Mouse (Mus musculus): Measurements from ENCODE around the gene Prkce. TPM values are rescaled to one million over a fixed set of nuclear protein-coding genes. Genes with fewer than 3 reads are reported as not detected.

The Prkce gene
- polyA plus RNA-seq, 1 experiment = 4.8 TPM

DNA sequence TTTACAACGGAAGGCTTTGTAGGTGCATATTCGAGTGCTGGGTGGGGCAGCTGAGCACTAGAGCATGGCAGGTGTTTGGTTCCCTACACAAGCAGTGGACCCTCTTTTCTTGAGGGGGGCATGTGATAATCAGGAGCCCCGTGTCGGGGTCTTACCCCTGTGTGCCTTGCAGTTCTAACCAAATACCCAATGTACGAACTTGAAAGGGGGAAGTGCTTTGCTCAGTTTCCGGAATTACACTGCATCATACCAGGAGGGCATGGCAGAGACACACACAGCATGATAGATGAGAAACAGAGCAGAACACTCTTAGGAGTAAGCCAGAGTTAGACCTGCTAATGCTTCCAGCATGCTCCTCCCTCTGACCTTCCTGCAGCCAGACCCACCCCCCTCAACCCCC lies 208.8 kb downstream of the Prkce start:
- Histone ChIP-seq H3K4me3 (replicated peaks; ENCODE audit: control insufficient read depth, low read depth, low read length) (no peak overlapping the region), H3K27ac (ENCODE audit: control insufficient read depth, insufficient read depth, low read depth, low read length, poor library complexity) (peak overlapping the region; percentile 63), H3K4me1 (ENCODE audit: control insufficient read depth, insufficient read depth, low read length) (peaks cover 7% of the 10 kb centered on the region)
- TF ChIP-seq CTCF (IDR thresholded peaks at IDR 0.05; ENCODE audit: control insufficient read depth, insufficient read depth, low read length) (no peak), POLR2A (IDR thresholded peaks at IDR 0.05; ENCODE audit: borderline replicate concordance, control insufficient read depth, low read depth, low read length) (no peak)
- 30% methylated on average over 6 of the region's 6 CpGs for WGBS

DNA sequence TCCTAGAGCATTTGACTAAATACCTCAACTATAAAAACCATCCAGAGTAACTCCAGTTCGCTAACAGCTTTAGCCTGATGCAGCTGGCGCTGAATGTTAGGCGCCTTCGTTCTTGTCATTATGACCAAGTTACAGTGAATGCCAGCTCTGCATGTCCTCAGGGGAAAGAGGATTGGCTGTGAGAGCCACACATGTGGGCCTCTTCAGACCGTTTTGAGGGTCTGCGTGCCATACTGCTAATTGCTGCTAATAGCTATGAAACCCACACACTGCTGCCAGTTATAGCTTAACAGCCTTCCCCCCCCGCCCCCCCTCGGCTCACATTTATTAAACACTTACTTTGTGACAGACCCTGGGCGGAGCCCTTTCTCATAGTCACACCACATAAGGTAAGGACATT lies 210.3 kb downstream of the Prkce start:
- WGBS = 89% methylated on average over 9 of the region's 9 CpGs
- H3K4me3 ChIP-seq (replicated peaks; ENCODE audit: control insufficient read depth, low read depth, low read length) = no peak overlapping the region
- no peak for TF ChIP-seq POLR2A (IDR thresholded peaks at IDR 0.05; ENCODE audit: borderline replicate concordance, control insufficient read depth, low read depth, low read length)
- TF ChIP-seq CTCF (IDR thresholded peaks at IDR 0.05; ENCODE audit: control insufficient read depth, insufficient read depth, low read length) = no peak
- H3K4me1 ChIP-seq (ENCODE audit: control insufficient read depth, insufficient read depth, low read length) = peaks cover 7% of the 10 kb centered on the region
- H3K27ac ChIP-seq (ENCODE audit: control insufficient read depth, insufficient read depth, low read depth, low read length, poor library complexity) = no peak overlapping the region; the same call in 1 of the 2 replicates

DNA sequence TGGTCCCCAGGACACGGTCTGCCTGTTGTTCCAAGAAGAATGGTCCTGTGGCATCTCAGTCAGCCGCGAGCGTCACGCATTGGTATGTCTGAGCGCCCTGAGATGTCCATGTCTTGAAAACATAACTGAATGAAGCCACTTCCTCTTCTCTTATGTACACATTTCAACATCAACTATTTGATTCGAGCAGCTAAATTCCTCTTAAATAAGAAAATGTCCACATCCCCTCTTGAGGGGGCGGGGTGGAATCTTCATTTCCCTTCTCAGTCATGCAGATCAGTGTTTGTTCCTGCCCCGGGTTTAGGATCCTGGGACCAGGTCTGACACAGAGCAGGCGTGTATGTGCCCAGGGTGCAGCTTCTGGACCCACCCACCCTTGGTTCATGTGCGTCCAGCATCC lies 211.0 kb downstream of the Prkce start:
- Histone ChIP-seq H3K4me1 (ENCODE audit: control insufficient read depth, insufficient read depth, low read length) (peaks cover 7% of the 10 kb centered on the region), H3K4me3 (replicated peaks; ENCODE audit: control insufficient read depth, low read depth, low read length) (no peak overlapping the region), H3K27ac (ENCODE audit: control insufficient read depth, insufficient read depth, low read depth, low read length, poor library complexity) (peak overlapping the region; percentile 86)
- WGBS = 21% methylated on average over 11 of the region's 11 CpGs
- no peak for TF ChIP-seq POLR2A (IDR thresholded peaks at IDR 0.05; ENCODE audit: borderline replicate concordance, control insufficient read depth, low read depth, low read length)
- no peak for TF ChIP-seq CTCF (IDR thresholded peaks at IDR 0.05; ENCODE audit: control insufficient read depth, insufficient read depth, low read length)

DNA sequence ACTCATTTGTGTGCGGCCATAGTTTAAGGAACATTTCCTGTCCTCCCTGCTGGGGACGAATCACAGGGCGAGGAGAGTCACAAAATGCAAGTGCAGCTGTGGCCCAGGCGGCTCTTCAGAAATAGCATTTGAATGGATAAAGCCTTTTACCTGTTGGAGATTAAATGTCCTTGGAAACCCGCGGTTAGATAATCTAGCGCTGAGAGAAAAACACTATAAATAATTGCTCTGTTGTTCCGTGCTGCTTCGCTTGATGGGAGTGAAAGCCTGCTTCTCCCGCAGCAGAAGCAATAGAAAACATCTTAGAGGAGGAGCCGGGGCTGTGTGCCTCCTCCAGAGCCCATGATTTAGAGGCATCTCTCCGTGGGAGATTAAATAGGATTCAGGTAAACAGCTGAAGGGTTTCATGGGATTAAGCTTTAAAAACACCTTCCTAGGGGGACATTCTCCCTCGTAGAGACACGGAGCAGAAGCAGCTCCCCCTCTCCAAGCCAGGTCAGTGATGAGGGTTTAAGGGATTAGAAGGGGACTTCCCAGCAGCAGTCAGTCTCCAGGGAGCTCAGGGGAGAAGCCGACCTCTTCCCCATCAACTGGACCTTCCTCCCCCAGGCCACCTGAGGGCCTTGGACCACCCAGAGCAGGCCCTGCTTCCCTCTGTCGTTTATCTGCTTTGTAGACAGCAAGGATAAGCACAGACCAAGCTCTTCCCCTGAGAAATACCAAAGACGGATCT lies 212.0 kb downstream of the Prkce start:
- H3K4me1 ChIP-seq (ENCODE audit: control insufficient read depth, insufficient read depth, low read length) = peaks cover 7% of the 10 kb centered on the region
- 76% methylated on average over 17 of the region's 17 CpGs for WGBS
- no peak for TF ChIP-seq CTCF (IDR thresholded peaks at IDR 0.05; ENCODE audit: control insufficient read depth, insufficient read depth, low read length)
- no peak overlapping the region for H3K4me3 ChIP-seq (replicated peaks; ENCODE audit: control insufficient read depth, low read depth, low read length)
- H3K27ac ChIP-seq (ENCODE audit: control insufficient read depth, insufficient read depth, low read depth, low read length, poor library complexity) = no peak overlapping the region

DNA sequence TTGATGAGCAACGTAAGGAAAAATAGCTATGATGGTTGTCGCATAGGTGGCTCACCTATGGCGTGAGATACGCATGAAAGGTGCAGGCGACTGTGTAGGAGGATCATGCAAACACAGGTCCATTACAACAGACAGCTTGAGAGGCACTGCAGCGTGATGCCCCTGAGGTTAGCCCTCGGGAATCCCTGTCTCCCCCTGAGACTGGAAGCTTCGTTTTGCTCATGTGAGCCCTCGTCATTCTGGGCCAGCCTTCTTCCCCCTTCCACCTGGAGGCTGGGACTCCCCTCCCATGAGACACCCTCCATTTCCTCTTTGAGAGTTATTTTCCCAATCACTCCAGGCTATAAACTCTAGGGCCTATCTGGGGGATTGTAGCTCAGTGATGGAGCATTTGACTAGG lies 213.9 kb downstream of the Prkce start:
- TF ChIP-seq POLR2A (IDR thresholded peaks at IDR 0.05; ENCODE audit: borderline replicate concordance, control insufficient read depth, low read depth, low read length) (no peak), CTCF (IDR thresholded peaks at IDR 0.05; ENCODE audit: control insufficient read depth, insufficient read depth, low read length) (no peak)
- H3K4me1 ChIP-seq (ENCODE audit: control insufficient read depth, insufficient read depth, low read length) = peaks cover 7% of the 10 kb centered on the region
- WGBS = 73% methylated on average over 9 of the region's 9 CpGs

DNA sequence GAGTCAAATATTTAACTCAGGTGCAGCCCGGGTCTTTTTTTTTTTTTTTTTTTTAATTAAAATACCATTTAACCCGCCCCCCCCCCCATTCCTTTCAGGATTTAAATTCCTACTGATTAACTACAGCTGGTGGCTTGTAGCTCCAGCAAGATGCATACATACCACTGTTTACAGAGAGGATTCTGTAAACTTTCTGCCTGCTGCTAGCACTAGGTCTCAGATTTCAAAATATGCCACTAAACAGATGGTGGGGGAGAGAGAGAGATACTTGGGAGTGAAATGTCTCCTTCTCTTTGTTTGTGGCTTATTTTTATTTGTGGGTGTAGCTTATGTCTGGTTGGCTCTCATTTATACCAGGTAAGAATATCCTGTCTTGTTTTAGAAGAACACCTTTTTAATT lies 215.3 kb downstream of the Prkce start:
- peaks cover 4% of the 10 kb centered on the region for H3K4me1 ChIP-seq (ENCODE audit: control insufficient read depth, insufficient read depth, low read length)
- no peak overlapping the region for H3K4me3 ChIP-seq (replicated peaks; ENCODE audit: control insufficient read depth, low read depth, low read length)
- no peak overlapping the region for H3K27ac ChIP-seq (ENCODE audit: control insufficient read depth, insufficient read depth, low read depth, low read length, poor library complexity)
- no peak for TF ChIP-seq POLR2A (IDR thresholded peaks at IDR 0.05; ENCODE audit: borderline replicate concordance, control insufficient read depth, low read depth, low read length)
- no peak for TF ChIP-seq CTCF (IDR thresholded peaks at IDR 0.05; ENCODE audit: control insufficient read depth, insufficient read depth, low read length)
- WGBS = 68% methylated on average over 2 of the region's 2 CpGs

More for the DNA sequence above, 213.9 kb downstream of the Prkce start:
- H3K27ac ChIP-seq (ENCODE audit: control insufficient read depth, insufficient read depth, low read depth, low read length, poor library complexity) = no peak overlapping the region
- no peak overlapping the region for H3K4me3 ChIP-seq (replicated peaks; ENCODE audit: control insufficient read depth, low read depth, low read length)

DNA sequence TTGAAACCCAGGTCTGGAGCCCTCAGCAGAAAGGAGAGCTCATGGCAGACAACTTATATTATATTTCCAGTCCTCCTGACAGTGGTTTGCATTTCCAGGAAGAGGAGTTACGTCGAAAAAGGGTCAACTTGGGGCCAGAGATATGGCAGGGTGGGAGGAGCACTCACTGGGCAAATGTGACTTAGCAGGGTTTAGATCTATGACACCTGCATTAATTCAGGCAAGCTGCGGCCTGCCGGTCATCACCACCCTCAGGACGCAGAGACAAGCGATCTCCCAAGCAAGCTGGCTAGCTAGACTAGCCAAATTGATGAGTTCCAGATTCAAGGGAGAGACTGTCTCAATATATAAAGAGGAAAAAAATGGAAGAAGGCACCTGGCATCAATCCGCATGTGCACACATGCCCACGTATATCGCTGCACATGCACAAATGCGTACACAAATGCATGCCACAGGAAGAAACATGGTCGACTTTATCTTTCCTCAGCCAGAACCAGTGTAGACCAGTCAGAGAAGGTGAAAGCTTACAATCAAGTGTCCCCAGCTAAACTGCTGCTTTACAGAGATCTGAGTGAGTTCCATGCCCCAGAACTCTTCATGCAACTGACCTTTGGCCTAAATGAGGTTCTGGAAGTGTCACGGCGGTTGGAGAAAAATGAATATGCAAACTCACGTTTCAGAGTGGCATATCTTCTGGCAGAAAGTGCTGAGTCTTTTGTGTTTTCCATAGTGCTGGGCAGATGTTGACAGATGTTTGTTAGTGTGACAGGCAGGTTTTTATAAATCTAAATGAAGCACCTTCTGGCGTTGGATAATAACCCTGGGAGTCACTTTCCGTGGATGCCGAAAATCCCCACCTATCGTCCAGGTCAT lies 216.4 kb downstream of the Prkce start:
- H3K4me1 ChIP-seq (ENCODE audit: control insufficient read depth, insufficient read depth, low read length) = no peaks in the 10 kb centered on the region; the same call in 1 of the 2 replicates
- no peak overlapping the region for H3K4me3 ChIP-seq (replicated peaks; ENCODE audit: control insufficient read depth, low read depth, low read length)

DNA sequence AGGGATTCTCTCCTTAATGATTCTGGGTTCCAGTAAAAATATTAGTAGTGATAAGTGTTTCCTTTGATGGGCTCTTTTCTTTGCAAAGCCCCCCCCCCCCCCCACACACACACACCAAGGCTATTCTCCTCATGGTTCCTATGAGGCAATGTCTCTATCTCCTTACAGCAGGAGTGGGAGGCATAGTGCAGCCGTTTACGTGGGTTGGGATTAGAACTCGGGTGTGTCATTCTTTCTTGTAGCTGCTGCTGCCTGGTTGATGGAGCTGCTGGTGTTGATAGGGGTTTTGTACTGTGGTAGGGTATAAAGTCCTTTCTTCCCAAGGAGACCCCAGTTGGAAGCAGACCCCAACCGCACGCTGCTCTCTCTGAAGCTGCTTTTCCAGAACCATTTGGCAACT lies 224.9 kb downstream of the Prkce start:
- Histone ChIP-seq H3K4me1 (ENCODE audit: control insufficient read depth, insufficient read depth, low read length) (no peaks in the 10 kb centered on the region), H3K27ac (ENCODE audit: control insufficient read depth, insufficient read depth, low read depth, low read length, poor library complexity) (no peak overlapping the region), H3K4me3 (replicated peaks; ENCODE audit: control insufficient read depth, low read depth, low read length) (no peak overlapping the region)
- WGBS = 82% methylated on average over 5 of the region's 5 CpGs
- TF ChIP-seq POLR2A (IDR thresholded peaks at IDR 0.05; ENCODE audit: borderline replicate concordance, control insufficient read depth, low read depth, low read length) = no peak
- TF ChIP-seq CTCF (IDR thresholded peaks at IDR 0.05; ENCODE audit: control insufficient read depth, insufficient read depth, low read length) = no peak

More for the DNA sequence above, 216.4 kb downstream of the Prkce start:
- TF ChIP-seq POLR2A (IDR thresholded peaks at IDR 0.05; ENCODE audit: borderline replicate concordance, control insufficient read depth, low read depth, low read length) (no peak), CTCF (IDR thresholded peaks at IDR 0.05; ENCODE audit: control insufficient read depth, insufficient read depth, low read length) (no peak)
- H3K27ac ChIP-seq (ENCODE audit: control insufficient read depth, insufficient read depth, low read depth, low read length, poor library complexity) = no peak overlapping the region
- WGBS = 80% methylated on average over 18 of the region's 18 CpGs

Measured in bone marrow, adult 2 months (tissue).